Comparison of ENCODE assay signal across 20 mouse cellular contexts in genomic region chr8:45661605-45662004, GRCm38 (mm10).
DNase-seq lines count a peak whose midpoint lies in the region; ATAC-seq and TF ChIP-seq lines count a peak whose summit lies in the region.
"Had no signal": no experiment of that assay in that cellular context is flagged by ENCODE, and none has a peak within 500 bp of the region (broad histone marks: within the 10 kb centered on the region; RNA-seq: fewer than 3 reads in every experiment).

No protein-coding gene starts in this region.

- 36% methylated on average over 4 of the region's 4 CpGs for WGBS in heart, adult 2 months
- 27% methylated on average over 4 of the region's 4 CpGs for WGBS in heart, embryonic 16.5 days
- 47% methylated on average over 4 of the region's 4 CpGs for WGBS in embryonic facial prominence, embryonic 13.5 days
- 41% methylated on average over 4 of the region's 4 CpGs for WGBS in limb, embryonic 12.5 days

- peak overlapping the region; percentile 54 for H3K4me3 ChIP-seq in heart, adult 2 months
- peak overlapping the region; percentile 68 for H3K4me3 ChIP-seq in heart, embryonic 16.5 days (ENCODE audit: low read length)
- H3K4me3 ChIP-seq in embryonic facial prominence, embryonic 13.5 days = no peak overlapping the region
- no peak overlapping the region for H3K4me3 ChIP-seq in limb, embryonic 12.5 days (replicated peaks)
- H3K4me3 ChIP-seq: forebrain, embryonic 10.5 days; liver, embryonic 13.5 days; lung, embryonic 15.5 days; midbrain, embryonic 12.5 days had no signal

- H3K79me2 ChIP-seq in heart, adult 2 months (replicated peaks; ENCODE audit: control insufficient read depth, insufficient read depth, low read length) = no peaks in the 10 kb centered on the region

- H3K4me2 ChIP-seq in heart, embryonic 16.5 days (ENCODE audit: low read depth, low read length) = peak overlapping the region; percentile 71
- no peak overlapping the region for H3K4me2 ChIP-seq in embryonic facial prominence, embryonic 13.5 days
- H3K4me2 ChIP-seq in limb, embryonic 12.5 days = peak overlapping the region; percentile 17
- H3K4me2 ChIP-seq: liver, embryonic 13.5 days; lung, embryonic 15.5 days; midbrain, embryonic 12.5 days had no signal

- H3K36me3 ChIP-seq in heart, adult 2 months (ENCODE audit: control insufficient read depth, insufficient read depth, low read length) = peaks cover 10% of the 10 kb centered on the region
- H3K36me3 ChIP-seq in heart, embryonic 16.5 days (ENCODE audit: control insufficient read depth, insufficient read depth) = no peaks in the 10 kb centered on the region
- H3K36me3 ChIP-seq in embryonic facial prominence, embryonic 13.5 days = no peaks in the 10 kb centered on the region
- no peaks in the 10 kb centered on the region for H3K36me3 ChIP-seq in limb, embryonic 12.5 days
- H3K36me3 ChIP-seq: liver, embryonic 13.5 days; lung, embryonic 15.5 days had no signal

- no peaks in the 10 kb centered on the region for H3K9me3 ChIP-seq in heart, embryonic 16.5 days (replicated peaks; ENCODE audit: control insufficient read depth, low read length)
- no peaks in the 10 kb centered on the region for H3K9me3 ChIP-seq in embryonic facial prominence, embryonic 13.5 days
- H3K9me3 ChIP-seq in limb, embryonic 12.5 days = no peaks in the 10 kb centered on the region
- H3K9me3 ChIP-seq: forebrain, embryonic 10.5 days; liver, embryonic 13.5 days; lung, embryonic 15.5 days; midbrain, embryonic 12.5 days had no signal

- H3K27ac ChIP-seq in heart, adult 2 months = peak overlapping the region; percentile 92
- peak overlapping the region; percentile 86 for H3K27ac ChIP-seq in heart, embryonic 16.5 days (ENCODE audit: low read length)
- H3K27ac ChIP-seq in embryonic facial prominence, embryonic 13.5 days = 0 out of 2 replicates have a peak overlapping the region, but pooled peaks have one; percentile 44
- peak overlapping the region; percentile 74; the same call in 1 of the 2 replicates for H3K27ac ChIP-seq in limb, embryonic 12.5 days
- H3K27ac ChIP-seq: forebrain, embryonic 10.5 days; liver, embryonic 13.5 days; lung, embryonic 15.5 days; macrophage; midbrain, embryonic 12.5 days had no signal

- ATAC-seq in heart, embryonic 16.5 days (replicated peaks; ENCODE audit: extremely low read depth, insufficient read depth, low FRiP score) = no peak
- no peak for ATAC-seq in embryonic facial prominence, embryonic 13.5 days (ENCODE audit: insufficient number of reproducible peaks, insufficient read depth, low FRiP score, low TSS enrichment, low read depth)
- ATAC-seq in limb, embryonic 12.5 days (ENCODE audit: insufficient number of reproducible peaks, insufficient read depth, low FRiP score, low TSS enrichment, low read depth) = peak; percentile 54; the same call in 1 of the 2 replicates
- ATAC-seq: forebrain, postnatal 0 days had no signal

- peaks cover 5% of the 10 kb centered on the region for H3K4me1 ChIP-seq in heart, adult 2 months (ENCODE audit: control insufficient read depth, insufficient read depth, low read length)
- H3K4me1 ChIP-seq in heart, embryonic 16.5 days (ENCODE audit: control insufficient read depth, insufficient read depth, low read length) = peaks cover 19% of the 10 kb centered on the region
- H3K4me1 ChIP-seq in embryonic facial prominence, embryonic 13.5 days = peaks cover 22% of the 10 kb centered on the region
- H3K4me1 ChIP-seq in limb, embryonic 12.5 days (replicated peaks) = peaks cover 40% of the 10 kb centered on the region
- H3K4me1 ChIP-seq: liver, embryonic 13.5 days had no signal

- no peak for TF ChIP-seq EP300 in heart, adult 2 months (IDR thresholded peaks at IDR 0.05; ENCODE audit: insufficient read depth, low read depth, low read length)

- intact Hi-C loops in heart, adult 2 months (cut with DNase I) = loop anchor here (5.0 to 10.0 kb wide), 3 partner anchors 51 to 207 kb away; no protein-coding TSS in a partner anchor
- intact Hi-C loops in heart, postnatal 36 days (cut with DNase I) = loop anchor here (2.0 to 10.0 kb wide), 2 partner anchors 33 to 103 kb away; no protein-coding TSS in a partner anchor

- TF ChIP-seq CTCF in heart, adult 2 months (IDR thresholded peaks at IDR 0.05) = no peak

- peak overlapping the region; percentile 63 for H3K9ac ChIP-seq in heart, adult 2 months (ENCODE audit: low read depth, low read length)
- peak overlapping the region; percentile 89 for H3K9ac ChIP-seq in heart, embryonic 16.5 days (ENCODE audit: low read length)
- no peak overlapping the region for H3K9ac ChIP-seq in embryonic facial prominence, embryonic 13.5 days
- H3K9ac ChIP-seq in limb, embryonic 12.5 days (replicated peaks) = no peak overlapping the region
- H3K9ac ChIP-seq: forebrain, postnatal 0 days; liver, embryonic 13.5 days; lung, embryonic 15.5 days; midbrain, embryonic 12.5 days had no signal

- DNase-seq in heart, adult 2 months = no peak
- DNase-seq in heart, postnatal 36 days = no peak
- no peak for DNase-seq in heart, adult 8-10 months (ENCODE audit: low spot score)
- no peak for DNase-seq in retina, postnatal 1 day
- no peak for DNase-seq in spleen, adult 18-20 months
- DNase-seq: adrenal gland, postnatal 36 days; cerebellum, adult 11-12 months; cerebellum, postnatal 14 days; forebrain, postnatal 0 days; kidney, adult 11 months; layer of hippocampus, postnatal 36 days; liver, embryonic 13.5 days; thymus, postnatal 36 days had no signal

- H3K27me3 ChIP-seq in heart, adult 2 months (ENCODE audit: control insufficient read depth, insufficient read depth, low read length) = no peaks in the 10 kb centered on the region
- no peaks in the 10 kb centered on the region for H3K27me3 ChIP-seq in heart, embryonic 16.5 days (ENCODE audit: control insufficient read depth, insufficient read depth, low read length)
- no peaks in the 10 kb centered on the region; the same call in 1 of the 2 replicates for H3K27me3 ChIP-seq in embryonic facial prominence, embryonic 13.5 days
- no peaks in the 10 kb centered on the region for H3K27me3 ChIP-seq in limb, embryonic 12.5 days
- H3K27me3 ChIP-seq: liver, embryonic 13.5 days; lung, embryonic 15.5 days; midbrain, embryonic 12.5 days had no signal

- TF ChIP-seq POLR2A in heart, adult 2 months (IDR thresholded peaks at IDR 0.05; ENCODE audit: insufficient read depth, low read depth, low read length) = no peak

Comparison
In these comparisons a context has a peak if more than half of its experiments do, and no peak if none do; other contexts are left out.
1. H3K4me3 ChIP-seq: peak in heart, adult 2 months (single experiment) and heart, embryonic 16.5 days (single experiment); none in embryonic facial prominence, embryonic 13.5 days (single experiment) and limb, embryonic 12.5 days (single experiment).
2. H3K9ac ChIP-seq: peak in heart, adult 2 months (single experiment) and heart, embryonic 16.5 days (single experiment); none in embryonic facial prominence, embryonic 13.5 days (single experiment) and limb, embryonic 12.5 days (single experiment).
3. Peak in every context shown above with its lines, with median percentiles within 50 percentile points of each other: H3K27ac ChIP-seq.